Mouse (Mus musculus): ENCODE data around the gene Myo5a.
"Not testable (repeated sequence)": the region's sequence is repeated elsewhere in the genome, so short reads cannot be mapped to it uniquely, and the experiment has no call there.

Myo5a gene

GRCm38 (mm10) chr9:75247870-75248269 lies 177.1 kb downstream of the Myo5a start:
- no peak for DNase-seq (ENCODE audit: low spot score in 2 of 2)

- DNase-seq (ENCODE audit: low spot score in 2 of 2) = no peak
Measured at GRCm38 (mm10) chr9:75248359-75248758, 177.5 kb downstream of the Myo5a start.

GRCm38 (mm10) chr9:75248874-75249273 lies 178.1 kb downstream of the Myo5a start:
- DNase-seq (ENCODE audit: low spot score in 2 of 2) = no peak

GRCm38 (mm10) chr9:75253158-75253557 lies 182.3 kb downstream of the Myo5a start:
- not testable (repeated sequence) for DNase-seq (ENCODE audit: low spot score in 2 of 2)

GRCm38 (mm10) chr9:75253766-75254165 lies 183.0 kb downstream of the Myo5a start:
- DNase-seq (ENCODE audit: low spot score in 2 of 2) = no peak

- no peak for DNase-seq (ENCODE audit: low spot score in 2 of 2)
Measured at GRCm38 (mm10) chr9:75254196-75254955, 183.6 kb downstream of the Myo5a start.

- DNase-seq (ENCODE audit: low spot score in 2 of 2) = peak; percentile 46 to 61
Measured at GRCm38 (mm10) chr9:75255820-75256545, 185.2 kb downstream of the Myo5a start.

GRCm38 (mm10) chr9:75258792-75259191 lies 188.0 kb downstream of the Myo5a start:
- no peak for DNase-seq (ENCODE audit: low spot score in 2 of 2)

- DNase-seq (ENCODE audit: low spot score in 2 of 2) = no peak
Measured at GRCm38 (mm10) chr9:75259656-75260055, 188.8 kb downstream of the Myo5a start.

GRCm38 (mm10) chr9:75261332-75261872 lies 190.6 kb downstream of the Myo5a start:
- DNase-seq (ENCODE audit: low spot score in 2 of 2) = no peak

- DNase-seq (ENCODE audit: low spot score in 2 of 2) = peak; percentile 13 to 38
Measured at GRCm38 (mm10) chr9:75262235-75262826, 191.5 kb downstream of the Myo5a start.

- DNase-seq (ENCODE audit: low spot score in 2 of 2) = no peak
Measured at GRCm38 (mm10) chr9:75264008-75264718, 193.3 kb downstream of the Myo5a start.

- DNase-seq (ENCODE audit: low spot score in 2 of 2) = no peak
Measured at GRCm38 (mm10) chr9:75267147-75267546, 196.3 kb downstream of the Myo5a start.

GRCm38 (mm10) chr9:75270382-75270781 lies 199.6 kb downstream of the Myo5a start:
- no peak for DNase-seq (ENCODE audit: low spot score in 2 of 2)

GRCm38 (mm10) chr9:75271539-75271938 lies 200.7 kb downstream of the Myo5a start:
- DNase-seq (ENCODE audit: low spot score in 2 of 2) = no peak
